Mouse (Mus musculus) myocyte (in vitro differentiated cells): ENCODE measurements around the gene Abhd15. TPM values are rescaled to one million over a fixed set of nuclear protein-coding genes. Genes with fewer than 3 reads are reported as not detected.
A peak's percentile ranks its signal among the peaks of the same experiment; 100 is the strongest.

Source experiments
- H3K27me3 ChIP-seq: one replicate; pipeline ENCODE4 v1.6.1; 2011; ENCODE audit not compliant: control insufficient read depth, insufficient read depth, insufficient read length
- H3K36me3 ChIP-seq: one replicate; pipeline ENCODE4 v1.6.1; 2011; ENCODE audit not compliant: control insufficient read depth, insufficient read depth
- H3K4me2 ChIP-seq: one replicate; pipeline ENCODE4 v1.6.1; 2011; ENCODE audit warnings: low read depth, control low read depth
- H3K4me3 ChIP-seq: one replicate; pipeline ENCODE4 v1.5.1; 2011; ENCODE audit warnings: mild to moderate bottlenecking, control low read depth, moderate library complexity
- H3K79me2 ChIP-seq: one replicate; pipeline ENCODE4 v1.6.1; 2011; ENCODE audit not compliant: control insufficient read depth, insufficient read depth
- H3ac ChIP-seq: one replicate; pipeline ENCODE4 v1.6.1; 2011; ENCODE audit not compliant: control insufficient read depth, insufficient read length
- CEBPB ChIP-seq: IDR thresholded peaks from 2 replicates; pipeline ENCODE4 v1.6.1; 2011; ENCODE audit warnings: mild to moderate bottlenecking, moderate library complexity; ENCODE audit not compliant: poor library complexity, insufficient read depth, severe bottlenecking
- E2F4 ChIP-seq: IDR thresholded peaks from one replicate; pipeline ENCODE4 v1.6.1; 2011; ENCODE audit warnings: mild to moderate bottlenecking, control low read depth, moderate library complexity; ENCODE audit not compliant: insufficient read depth
- MAX ChIP-seq: IDR thresholded peaks from one replicate; pipeline ENCODE4 v1.6.1; 2011; ENCODE audit warnings: low read depth, mild to moderate bottlenecking, control low read depth
- MYOD1 ChIP-seq, 3 experiments: IDR thresholded peaks; one replicate each; pipeline ENCODE4 v1.6.1; 2011; ENCODE audit warnings: control low read depth in 2 of 3, low read depth in 2 of 3, mild to moderate bottlenecking in 2 of 3, moderate library complexity in 1 of 3; ENCODE audit not compliant: insufficient read length in 2 of 3, control insufficient read depth in 1 of 3
- MYOG ChIP-seq, 3 experiments: IDR thresholded peaks; one replicate each; pipeline ENCODE4 v1.6.1; 2011; ENCODE audit warnings: control low read depth in 2 of 3, low read depth in 2 of 3, mild to moderate bottlenecking in 2 of 3; ENCODE audit not compliant: insufficient read length in 2 of 3, control insufficient read depth in 1 of 3, insufficient read depth in 1 of 3
- POLR2A ChIP-seq: IDR thresholded peaks from one replicate; pipeline ENCODE4 v1.6.1; 2011; ENCODE audit warnings: low read depth, mild to moderate bottlenecking, control low read depth, moderate library complexity; ENCODE audit not compliant: insufficient read length
- POLR2AphosphoS2 ChIP-seq: IDR thresholded peaks from one replicate; pipeline ENCODE4 v1.6.1; 2011; ENCODE audit warnings: low read depth, control low read depth; ENCODE audit not compliant: insufficient read length
- REST ChIP-seq: IDR thresholded peaks from one replicate; pipeline ENCODE4 v1.6.1; 2011; ENCODE audit warnings: mild to moderate bottlenecking, control low read depth, moderate library complexity; ENCODE audit not compliant: insufficient read depth, insufficient read length
- SRF ChIP-seq: IDR thresholded peaks from one replicate; pipeline ENCODE4 v1.6.1; 2011; ENCODE audit warnings: low read depth; ENCODE audit not compliant: control insufficient read depth, insufficient read length
- TCF12 ChIP-seq: IDR thresholded peaks from one replicate; pipeline ENCODE4 v1.6.1; 2011; ENCODE audit warnings: mild to moderate bottlenecking, control low read depth; ENCODE audit not compliant: poor library complexity, insufficient read depth, severe bottlenecking
- TCF3 ChIP-seq: IDR thresholded peaks from one replicate; pipeline ENCODE4 v1.6.1; 2011; ENCODE audit warnings: low read depth, control low read depth; ENCODE audit not compliant: insufficient read length
- USF1 ChIP-seq: IDR thresholded peaks from one replicate; pipeline ENCODE4 v1.6.1; 2011; ENCODE audit warnings: low read depth, mild to moderate bottlenecking, control low read depth, moderate library complexity
- polyA plus RNA-seq: library from polyadenylated mRNA; unstranded; fragments of >200 nt; fragmentation: generic; extraction: Trizol; gene quantifications from one replicate; pipeline ENCODE4 v1.2.1, GENCODE M21; 2012; ENCODE audit warnings: missing spikeins

Abhd15 gene
- polyA plus RNA-seq, 1 experiment, result 1.4 TPM

DNA sequence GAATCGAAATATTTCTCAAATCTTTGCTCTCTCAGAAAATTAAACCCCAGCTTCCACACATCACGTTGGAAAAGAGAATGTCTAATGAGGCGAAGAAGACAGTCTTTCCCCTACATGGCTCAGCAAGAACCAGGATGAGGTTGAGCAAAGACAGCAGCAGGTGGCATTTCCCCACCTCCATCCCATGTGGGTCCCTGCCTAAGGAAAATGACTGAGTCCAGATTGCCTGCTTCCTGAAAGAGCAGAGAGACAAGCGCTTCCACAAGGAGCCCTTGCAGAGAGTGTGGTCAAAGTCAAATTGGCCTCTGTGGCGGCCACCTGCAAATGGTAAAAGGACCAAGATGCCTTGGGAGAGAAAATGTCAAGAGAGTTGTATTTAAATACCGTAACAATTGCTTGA is 24.5 kb upstream of the Abhd15 start:
- Histone ChIP-seq H3K79me2 (peaks cover 54% of the 10 kb centered on the region), H3K27me3 (no peaks in the 10 kb centered on the region), H3K4me2 (peak overlapping the region; percentile 100), H3ac (no peak overlapping the region), H3K36me3 (no peaks in the 10 kb centered on the region), H3K4me3 (peak overlapping the region; percentile 57)
- peak in 2 of 3 experiments; percentile 27 to 29 for TF ChIP-seq MYOD1 (IDR thresholded peaks at IDR 0.05; ENCODE audit: control insufficient read depth in 1 of 3, insufficient read length in 2 of 3, low read depth in 2 of 3)
- no peak for TF ChIP-seq MYOG (IDR thresholded peaks at IDR 0.05; ENCODE audit: control insufficient read depth in 1 of 3, insufficient read depth in 1 of 3, insufficient read length in 2 of 3, low read depth in 2 of 3)

DNA sequence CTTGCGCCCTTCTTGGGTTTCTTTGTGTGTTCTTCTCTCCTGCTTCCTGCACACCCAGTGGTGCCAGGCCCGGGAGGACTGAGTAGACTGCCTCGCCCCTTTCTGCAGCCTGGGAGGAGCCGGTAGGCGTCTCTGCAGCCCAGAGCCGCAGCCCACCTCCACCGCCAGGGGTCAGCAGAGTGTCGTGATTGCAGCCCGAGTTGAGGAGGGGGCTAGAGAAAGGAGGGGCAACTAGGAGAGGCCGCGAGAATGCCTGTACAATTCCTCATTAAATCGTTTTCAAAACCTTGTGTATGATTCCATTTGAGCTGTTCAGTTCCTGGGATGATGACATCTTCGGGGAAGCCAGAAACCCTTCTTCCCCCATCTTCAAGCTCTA is 23.8 kb upstream of the Abhd15 start:
- Histone ChIP-seq H3K79me2 (peaks cover 54% of the 10 kb centered on the region), H3K27me3 (no peaks in the 10 kb centered on the region), H3K36me3 (no peaks in the 10 kb centered on the region), H3ac (no peak overlapping the region), H3K4me2 (peak overlapping the region; percentile 100), H3K4me3 (peak overlapping the region; percentile 57)
- TF ChIP-seq MYOD1 (IDR thresholded peaks at IDR 0.05; ENCODE audit: control insufficient read depth in 1 of 3, insufficient read length in 2 of 3, low read depth in 2 of 3) (peak in 1 of 3 experiments; percentile 6), TCF12 (no peak)

- no peaks in the 10 kb centered on the region for H3K36me3 ChIP-seq
- H3K4me2 ChIP-seq, result peak overlapping the region; percentile 100
- H3K27me3 ChIP-seq, result no peaks in the 10 kb centered on the region
- no peak for TF ChIP-seq TCF12
- peak in 2 of 3 experiments; percentile 66 to 82 for TF ChIP-seq MYOG (IDR thresholded peaks at IDR 0.05; ENCODE audit: control insufficient read depth in 1 of 3, insufficient read depth in 1 of 3, insufficient read length in 2 of 3, low read depth in 2 of 3)
- peak; percentile 51 for TF ChIP-seq POLR2AphosphoS2
- TF ChIP-seq REST, result no peak
- TF ChIP-seq TCF3, result no peak
- no peak for TF ChIP-seq E2F4
- TF ChIP-seq SRF, result no peak
- TF ChIP-seq POLR2A, result peak; percentile 77
- TF ChIP-seq MAX, result peak; percentile 42
- peak in 2 of 3 experiments; percentile 49 to 81 for TF ChIP-seq MYOD1 (IDR thresholded peaks at IDR 0.05; ENCODE audit: control insufficient read depth in 1 of 3, insufficient read length in 2 of 3, low read depth in 2 of 3)
- TF ChIP-seq USF1, result peak; percentile 60
- peak overlapping the region; percentile 57 for H3K4me3 ChIP-seq
- peak overlapping the region; percentile 82 for H3ac ChIP-seq
- H3K79me2 ChIP-seq, result peaks cover 54% of the 10 kb centered on the region
These were observed 23.2 kb upstream of the Abhd15 start for GRCm38 (mm10) chr11:77491502-77492291.

DNA sequence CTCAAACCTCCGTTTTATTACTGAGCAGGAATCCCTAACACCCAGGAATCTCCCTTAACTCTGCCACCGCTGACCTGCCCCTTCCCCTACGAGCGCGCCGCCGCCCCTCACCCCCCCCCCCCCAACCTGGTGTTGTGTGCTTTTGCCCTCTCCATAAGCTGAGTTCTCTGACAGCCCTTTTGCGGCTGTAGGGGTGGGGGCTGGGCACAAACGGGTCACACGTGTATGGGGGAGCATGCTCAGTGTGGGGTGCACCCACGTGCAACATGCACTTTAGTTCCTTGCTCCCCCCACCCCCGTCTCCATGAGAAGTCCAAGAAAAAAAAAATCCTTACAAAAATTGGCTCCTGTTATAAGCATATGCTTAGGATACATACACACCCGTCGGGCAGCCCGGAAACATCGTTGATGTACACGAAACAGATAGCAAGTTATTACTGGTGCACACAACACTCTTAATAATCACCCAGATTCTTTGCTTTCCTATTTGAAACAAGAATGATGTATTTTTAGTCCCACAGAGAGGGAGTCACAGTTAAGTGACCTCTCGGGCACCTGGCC is 22.5 kb upstream of the Abhd15 start:
- Histone ChIP-seq H3K79me2 (peaks cover 54% of the 10 kb centered on the region), H3K27me3 (no peaks in the 10 kb centered on the region), H3ac (peak overlapping the region; percentile 82), H3K4me2 (peak overlapping the region; percentile 100), H3K36me3 (no peaks in the 10 kb centered on the region), H3K4me3 (peak overlapping the region; percentile 57)
- TF ChIP-seq MYOD1 (IDR thresholded peaks at IDR 0.05; ENCODE audit: control insufficient read depth in 1 of 3, insufficient read length in 2 of 3, low read depth in 2 of 3), result no peak
- TF ChIP-seq CEBPB, result no peak
- no peak for TF ChIP-seq USF1
- TF ChIP-seq MAX, result no peak
- no peak for TF ChIP-seq TCF12
- no peak for TF ChIP-seq TCF3
- no peak for TF ChIP-seq E2F4
- TF ChIP-seq POLR2A, result no peak
- no peak for TF ChIP-seq MYOG (IDR thresholded peaks at IDR 0.05; ENCODE audit: control insufficient read depth in 1 of 3, insufficient read depth in 1 of 3, insufficient read length in 2 of 3, low read depth in 2 of 3)
- no peak for TF ChIP-seq SRF
- no peak for TF ChIP-seq REST
- TF ChIP-seq POLR2AphosphoS2, result no peak

GRCm38 (mm10) chr11:77492911-77493332 is 22.0 kb upstream of the Abhd15 start:
- TF ChIP-seq POLR2AphosphoS2, result no peak
- no peak for TF ChIP-seq REST
- TF ChIP-seq MAX, result no peak
- TF ChIP-seq TCF12, result no peak
- TF ChIP-seq POLR2A, result peak; percentile 28
- TF ChIP-seq SRF, result peak; percentile 3
- TF ChIP-seq E2F4, result no peak
- no peak for TF ChIP-seq USF1
- no peak for TF ChIP-seq MYOG (IDR thresholded peaks at IDR 0.05; ENCODE audit: control insufficient read depth in 1 of 3, insufficient read depth in 1 of 3, insufficient read length in 2 of 3, low read depth in 2 of 3)
- H3K36me3 ChIP-seq, result no peaks in the 10 kb centered on the region
- no peaks in the 10 kb centered on the region for H3K27me3 ChIP-seq
- peak overlapping the region; percentile 100 for H3K4me2 ChIP-seq
- peaks cover 54% of the 10 kb centered on the region for H3K79me2 ChIP-seq
- H3ac ChIP-seq, result peak overlapping the region; percentile 82
- peak overlapping the region; percentile 57 for H3K4me3 ChIP-seq
